Mouse (Mus musculus): ENCODE results near the gene Gsk3b.

DNA sequence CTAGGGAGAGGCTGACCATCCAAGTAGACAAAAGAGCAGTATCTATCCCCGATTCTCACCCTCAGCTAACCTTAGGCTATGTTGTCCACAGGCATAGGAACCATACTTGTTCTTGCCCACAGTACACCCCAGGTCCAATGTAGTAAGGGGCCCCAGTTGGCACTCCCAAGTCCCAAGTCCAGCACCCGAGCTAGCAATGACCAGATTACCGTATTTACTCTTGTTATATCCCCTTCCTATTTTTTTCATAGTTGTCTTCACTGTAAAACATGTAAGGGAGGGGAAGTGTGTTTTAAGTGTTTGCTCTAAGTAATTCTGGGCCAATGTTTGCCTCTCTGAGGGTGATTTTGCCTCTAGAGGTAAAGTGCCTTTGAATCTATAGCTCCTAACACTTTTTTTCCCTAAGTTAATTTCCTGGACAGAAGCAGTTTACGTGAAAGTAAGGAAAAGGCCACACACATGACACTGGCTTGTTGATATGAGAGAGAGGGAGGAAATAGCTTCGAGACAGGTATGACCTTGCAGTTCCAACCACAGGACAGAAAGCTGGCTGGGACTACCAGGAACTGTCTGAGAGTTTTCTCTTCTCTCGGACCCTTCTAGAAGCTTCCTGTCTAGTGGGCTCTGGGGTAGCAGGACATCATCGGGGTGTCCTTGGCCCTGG is 206.0 kb downstream of the Gsk3b start, which contains the start of gene Nr1i2:
- TF ChIP-seq GATA1 (IDR thresholded peaks at IDR 0.05; ENCODE audit: borderline replicate concordance, low read length) (no peak), FLI1 (IDR thresholded peaks at IDR 0.05; ENCODE audit: low read length) (no peak)
